Mouse (Mus musculus): ENCODE data around the gene Nemp2. TPM values are rescaled to one million over a fixed set of nuclear protein-coding genes. Genes with fewer than 3 reads are reported as not detected.
A peak's percentile ranks its signal among the peaks of the same experiment; 100 is the strongest.

Gene Nemp2
- polyA plus RNA-seq, 1 experiment: 3.9 TPM

DNA sequence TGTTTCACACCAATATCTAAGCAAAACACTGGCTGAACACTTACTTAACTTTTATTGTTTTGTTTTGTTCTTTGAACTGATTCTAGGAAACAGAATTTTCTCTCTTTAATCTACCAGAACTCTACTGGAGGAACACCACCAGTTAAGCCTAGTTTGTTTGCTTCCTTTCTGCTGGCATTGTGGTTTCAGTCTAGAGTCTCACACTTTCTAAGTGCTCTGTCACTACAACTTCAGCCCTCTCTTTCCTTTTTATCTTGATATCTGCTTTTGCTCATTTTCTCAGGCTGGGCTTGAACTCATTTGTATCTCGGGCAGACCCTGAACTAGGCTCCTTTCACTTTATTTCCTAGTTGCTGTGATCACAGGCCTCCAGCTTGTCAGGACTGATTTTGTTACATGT, 22.8 kb upstream of the Nemp2 start:
- no peaks in the 10 kb centered on the region for H3K36me3 ChIP-seq (ENCODE audit: control insufficient read depth, insufficient read depth, low read length)
- no peak overlapping the region for H3K27ac ChIP-seq (ENCODE audit: insufficient read depth, low read depth, low read length)
- no peaks in the 10 kb centered on the region for H3K4me1 ChIP-seq (ENCODE audit: control insufficient read depth, insufficient read depth, low read length)
- TF ChIP-seq POLR2A (IDR thresholded peaks at IDR 0.05; ENCODE audit: low read depth, low read length): no peak
- no peak for TF ChIP-seq CTCF (conservative IDR thresholded peaks at IDR 0.05; ENCODE audit: insufficient read depth, insufficient read length, low read depth, low read length)
- 91% methylated on average over 1 of the region's 1 CpGs for WGBS
- no peak overlapping the region for H3K4me3 ChIP-seq (ENCODE audit: insufficient read depth, low read depth, low read length)
- no peaks in the 10 kb centered on the region for H3K27me3 ChIP-seq (replicated peaks; ENCODE audit: control insufficient read depth, insufficient read depth, low read length)
- no peak for DNase-seq

DNA sequence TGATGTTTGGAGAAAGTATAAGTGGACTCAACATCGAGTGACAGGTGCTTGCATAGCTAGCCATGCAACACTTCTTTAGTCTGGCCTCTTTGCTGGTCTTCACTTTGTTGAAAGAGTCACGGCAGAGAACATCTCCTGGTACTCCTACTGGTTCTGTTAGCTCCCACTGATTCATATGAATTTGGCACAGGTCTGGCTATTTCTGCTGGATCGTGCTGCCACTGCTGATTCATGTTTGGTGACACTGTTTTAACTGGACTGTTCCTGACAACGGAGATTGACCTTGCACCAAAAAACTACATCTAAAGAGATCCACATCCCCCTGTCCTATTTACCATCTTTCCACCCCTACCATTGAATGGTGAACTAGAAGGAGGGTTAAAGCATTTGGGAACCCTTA, 22.0 kb upstream of the Nemp2 start:
- no peaks in the 10 kb centered on the region for H3K36me3 ChIP-seq (ENCODE audit: control insufficient read depth, insufficient read depth, low read length)
- no peak overlapping the region for H3K27ac ChIP-seq (ENCODE audit: insufficient read depth, low read depth, low read length)
- no peak overlapping the region for H3K4me3 ChIP-seq (ENCODE audit: insufficient read depth, low read depth, low read length)
- no peaks in the 10 kb centered on the region for H3K4me1 ChIP-seq (ENCODE audit: control insufficient read depth, insufficient read depth, low read length)
- no peak for DNase-seq
- no peak for TF ChIP-seq POLR2A (IDR thresholded peaks at IDR 0.05; ENCODE audit: low read depth, low read length)
- no peak for TF ChIP-seq CTCF (conservative IDR thresholded peaks at IDR 0.05; ENCODE audit: insufficient read depth, insufficient read length, low read depth, low read length)
- H3K27me3 ChIP-seq (replicated peaks; ENCODE audit: control insufficient read depth, insufficient read depth, low read length): no peaks in the 10 kb centered on the region
- 85% methylated on average over 4 of the region's 4 CpGs for WGBS

DNA sequence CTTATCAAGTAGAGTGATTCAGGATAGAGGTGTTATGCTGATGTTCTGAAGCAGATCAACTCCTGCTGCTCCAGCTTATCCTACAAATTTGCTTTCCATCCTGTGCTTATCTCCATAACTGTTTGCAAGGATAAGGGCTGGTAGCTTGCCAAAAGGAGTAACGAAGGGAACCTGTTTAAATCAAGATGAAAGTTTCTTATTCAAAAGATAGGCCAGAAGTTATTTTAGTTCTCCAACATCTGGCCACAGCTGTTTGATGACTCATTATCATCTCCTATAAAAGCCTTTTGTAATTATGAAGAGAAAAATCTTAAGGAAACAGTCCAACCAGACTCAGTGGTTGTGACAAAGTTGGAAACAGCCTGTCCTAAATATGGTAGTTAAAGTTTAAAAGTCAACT, 12.3 kb upstream of the Nemp2 start:
- H3K36me3 ChIP-seq (ENCODE audit: control insufficient read depth, insufficient read depth, low read length): no peaks in the 10 kb centered on the region
- TF ChIP-seq CTCF (conservative IDR thresholded peaks at IDR 0.05; ENCODE audit: insufficient read depth, insufficient read length, low read depth, low read length) (no peak), POLR2A (IDR thresholded peaks at IDR 0.05; ENCODE audit: low read depth, low read length) (no peak)
- H3K27me3 ChIP-seq (replicated peaks; ENCODE audit: control insufficient read depth, insufficient read depth, low read length): no peaks in the 10 kb centered on the region
- no peak overlapping the region for H3K27ac ChIP-seq (ENCODE audit: insufficient read depth, low read depth, low read length)
- no peak overlapping the region for H3K4me3 ChIP-seq (ENCODE audit: insufficient read depth, low read depth, low read length)
- WGBS: 50% methylated on average over 1 of the region's 1 CpGs
- no peak for DNase-seq
- H3K4me1 ChIP-seq (ENCODE audit: control insufficient read depth, insufficient read depth, low read length): no peaks in the 10 kb centered on the region

DNA sequence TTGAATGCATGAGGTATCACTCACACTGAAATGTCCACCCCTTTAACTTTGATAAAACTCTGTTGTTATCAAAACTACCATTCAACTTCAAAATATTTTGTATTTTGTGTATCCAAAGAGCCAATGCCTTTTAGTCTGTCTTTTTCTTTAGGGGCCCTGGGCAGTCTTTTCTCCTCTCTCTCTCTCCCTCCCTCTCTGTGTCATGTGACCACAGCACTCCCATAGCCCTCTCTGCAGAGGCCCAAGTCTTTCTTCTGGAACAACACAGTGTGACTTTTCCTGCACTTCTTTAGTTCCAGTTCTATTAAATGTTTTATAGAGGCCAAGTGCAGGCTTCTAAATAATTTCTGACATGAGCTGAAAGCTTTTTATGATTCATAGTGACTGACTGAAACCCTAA, 10.1 kb upstream of the Nemp2 start:
- DNase-seq: no peak
- H3K4me3 ChIP-seq (ENCODE audit: insufficient read depth, low read depth, low read length): no peak overlapping the region
- H3K36me3 ChIP-seq (ENCODE audit: control insufficient read depth, insufficient read depth, low read length): no peaks in the 10 kb centered on the region
- TF ChIP-seq POLR2A (IDR thresholded peaks at IDR 0.05; ENCODE audit: low read depth, low read length) (no peak), CTCF (conservative IDR thresholded peaks at IDR 0.05; ENCODE audit: insufficient read depth, insufficient read length, low read depth, low read length) (no peak)
- H3K4me1 ChIP-seq (ENCODE audit: control insufficient read depth, insufficient read depth, low read length): no peaks in the 10 kb centered on the region
- H3K27me3 ChIP-seq (replicated peaks; ENCODE audit: control insufficient read depth, insufficient read depth, low read length): no peaks in the 10 kb centered on the region
- no peak overlapping the region for H3K27ac ChIP-seq (ENCODE audit: insufficient read depth, low read depth, low read length)

- Histone ChIP-seq H3K4me1 (ENCODE audit: control insufficient read depth, insufficient read depth, low read length) (no peaks in the 10 kb centered on the region), H3K27me3 (replicated peaks; ENCODE audit: control insufficient read depth, insufficient read depth, low read length) (no peaks in the 10 kb centered on the region), H3K36me3 (ENCODE audit: control insufficient read depth, insufficient read depth, low read length) (no peaks in the 10 kb centered on the region), H3K4me3 (ENCODE audit: insufficient read depth, low read depth, low read length) (peak overlapping the region; percentile 70), H3K27ac (ENCODE audit: insufficient read depth, low read depth, low read length) (peak overlapping the region; percentile 27; the same call in 1 of the 2 replicates)
- under 1% methylated on average over 6 of the region's 6 CpGs for WGBS
- TF ChIP-seq POLR2A (IDR thresholded peaks at IDR 0.05; ENCODE audit: low read depth, low read length) (no peak), CTCF (conservative IDR thresholded peaks at IDR 0.05; ENCODE audit: insufficient read depth, insufficient read length, low read depth, low read length) (no peak)
- no peak for DNase-seq
Measured at GRCm38 (mm10) chr1:52630937-52631299, 415 bp downstream of the Nemp2 start.

GRCm38 (mm10) chr1:52631570-52631969, 1.1 kb downstream of the Nemp2 start:
- TF ChIP-seq CTCF (conservative IDR thresholded peaks at IDR 0.05; ENCODE audit: insufficient read depth, insufficient read length, low read depth, low read length): no peak
- no peak for TF ChIP-seq POLR2A (IDR thresholded peaks at IDR 0.05; ENCODE audit: low read depth, low read length)
- no peak overlapping the region for H3K27ac ChIP-seq (ENCODE audit: insufficient read depth, low read depth, low read length)
- 75% methylated on average over 2 of the region's 2 CpGs for WGBS
- H3K27me3 ChIP-seq (replicated peaks; ENCODE audit: control insufficient read depth, insufficient read depth, low read length): no peaks in the 10 kb centered on the region
- DNase-seq: no peak
- H3K36me3 ChIP-seq (ENCODE audit: control insufficient read depth, insufficient read depth, low read length): no peaks in the 10 kb centered on the region
- H3K4me1 ChIP-seq (ENCODE audit: control insufficient read depth, insufficient read depth, low read length): no peaks in the 10 kb centered on the region
- H3K4me3 ChIP-seq (ENCODE audit: insufficient read depth, low read depth, low read length): no peak overlapping the region

GRCm38 (mm10) chr1:52634251-52634650, 3.7 kb downstream of the Nemp2 start:
- WGBS: 82% methylated on average over 6 of the region's 6 CpGs
- TF ChIP-seq CTCF (conservative IDR thresholded peaks at IDR 0.05; ENCODE audit: insufficient read depth, insufficient read length, low read depth, low read length) (no peak), POLR2A (IDR thresholded peaks at IDR 0.05; ENCODE audit: low read depth, low read length) (no peak)
- Histone ChIP-seq H3K27ac (ENCODE audit: insufficient read depth, low read depth, low read length) (no peak overlapping the region), H3K4me1 (ENCODE audit: control insufficient read depth, insufficient read depth, low read length) (no peaks in the 10 kb centered on the region), H3K4me3 (ENCODE audit: insufficient read depth, low read depth, low read length) (no peak overlapping the region), H3K36me3 (ENCODE audit: control insufficient read depth, insufficient read depth, low read length) (no peaks in the 10 kb centered on the region), H3K27me3 (replicated peaks; ENCODE audit: control insufficient read depth, insufficient read depth, low read length) (no peaks in the 10 kb centered on the region)
- DNase-seq: peak; percentile 20

- H3K27me3 ChIP-seq (replicated peaks; ENCODE audit: control insufficient read depth, insufficient read depth, low read length): no peaks in the 10 kb centered on the region
- TF ChIP-seq CTCF (conservative IDR thresholded peaks at IDR 0.05; ENCODE audit: insufficient read depth, insufficient read length, low read depth, low read length): no peak
- TF ChIP-seq POLR2A (IDR thresholded peaks at IDR 0.05; ENCODE audit: low read depth, low read length): no peak
- H3K4me1 ChIP-seq (ENCODE audit: control insufficient read depth, insufficient read depth, low read length): no peaks in the 10 kb centered on the region
- 86% methylated on average over 3 of the region's 3 CpGs for WGBS
- H3K36me3 ChIP-seq (ENCODE audit: control insufficient read depth, insufficient read depth, low read length): no peaks in the 10 kb centered on the region
- no peak overlapping the region for H3K4me3 ChIP-seq (ENCODE audit: insufficient read depth, low read depth, low read length)
- no peak overlapping the region for H3K27ac ChIP-seq (ENCODE audit: insufficient read depth, low read depth, low read length)
- DNase-seq: no peak
Measured at GRCm38 (mm10) chr1:52635932-52636331, 5.4 kb downstream of the Nemp2 start.

All from kidney, adult 2 months (tissue).